Mouse (Mus musculus) cerebellum, postnatal 36 days (tissue): ENCODE results near the gene Tet2.
"Not testable (repeated sequence)": the region's sequence is repeated elsewhere in the genome, so short reads cannot be mapped to it uniquely, and the experiment has no call there.

ENCODE experiments used
- DNase-seq, 2 experiments: peaks; one replicate each; pipeline ENCODE4 v3.0.0; 2021 to 2022; ENCODE audit warnings: mixed read lengths in 2 of 2

Tet2 gene

GRCm38 (mm10) chr3:133546790-133547189 is 1.9 kb upstream of the Tet2 start:
- DNase-seq, result no peak

- DNase-seq, result no peak
These were observed 346 bp upstream of the Tet2 start for GRCm38 (mm10) chr3:133545304-133545666.

GRCm38 (mm10) chr3:133544131-133544550 is 798 bp downstream of the Tet2 start:
- DNase-seq, result peak; percentile 74 to 78

- DNase-seq, result peak; percentile 13 to 25
These were observed 1.6 kb downstream of the Tet2 start for GRCm38 (mm10) chr3:133543101-133544020.

- DNase-seq, result no peak
These were observed 2.9 kb downstream of the Tet2 start for GRCm38 (mm10) chr3:133542084-133542483.

- no peak for DNase-seq
These were observed 3.9 kb downstream of the Tet2 start for GRCm38 (mm10) chr3:133541000-133541399.

- DNase-seq, result no peak
These were observed 4.9 kb downstream of the Tet2 start for GRCm38 (mm10) chr3:133539991-133540390.

GRCm38 (mm10) chr3:133538499-133538898 is 6.4 kb downstream of the Tet2 start:
- not testable (repeated sequence) for DNase-seq

GRCm38 (mm10) chr3:133535644-133536043 is 9.3 kb downstream of the Tet2 start:
- no peak for DNase-seq

GRCm38 (mm10) chr3:133534066-133534465 is 10.9 kb downstream of the Tet2 start:
- DNase-seq, result no peak

- no peak for DNase-seq
These were observed 11.5 kb downstream of the Tet2 start for GRCm38 (mm10) chr3:133533272-133533995.

GRCm38 (mm10) chr3:133532806-133533205 is 12.1 kb downstream of the Tet2 start:
- no peak for DNase-seq

GRCm38 (mm10) chr3:133532252-133532651 is 12.7 kb downstream of the Tet2 start:
- DNase-seq, result no peak

- DNase-seq, result no peak
These were observed 13.8 kb downstream of the Tet2 start for GRCm38 (mm10) chr3:133531101-133531500.

GRCm38 (mm10) chr3:133530664-133531063 is 14.3 kb downstream of the Tet2 start:
- DNase-seq, result no peak

GRCm38 (mm10) chr3:133526119-133526723 is 18.7 kb downstream of the Tet2 start:
- DNase-seq, result no peak

GRCm38 (mm10) chr3:133525578-133525977 is 19.4 kb downstream of the Tet2 start:
- DNase-seq, result no peak

GRCm38 (mm10) chr3:133524341-133525050 is 20.4 kb downstream of the Tet2 start:
- DNase-seq, result no peak

GRCm38 (mm10) chr3:133523191-133523590 is 21.7 kb downstream of the Tet2 start:
- DNase-seq, result no peak

GRCm38 (mm10) chr3:133522289-133522688 is 22.6 kb downstream of the Tet2 start:
- DNase-seq, result no peak

- no peak for DNase-seq
These were observed 26.1 kb downstream of the Tet2 start for GRCm38 (mm10) chr3:133518801-133519200.

GRCm38 (mm10) chr3:133518116-133518515 is 26.8 kb downstream of the Tet2 start:
- no peak for DNase-seq

GRCm38 (mm10) chr3:133517406-133517805 is 27.5 kb downstream of the Tet2 start:
- no peak for DNase-seq
